Mouse (Mus musculus): ENCODE measurements around the gene Ccdc85b. TPM values are rescaled to one million over a fixed set of nuclear protein-coding genes. Genes with fewer than 3 reads are reported as not detected.

The Ccdc85b gene
- total RNA-seq, 2 experiments from 2014 or later = 32.9 to 35.9 TPM

GRCm38 (mm10) chr19:5426640-5427290 lies 30.9 kb downstream of the Ccdc85b start:
- no peak for DNase-seq (ENCODE audit: extremely low spot score in 1 of 2, low spot score in 1 of 2)

GRCm38 (mm10) chr19:5425906-5426565 lies 31.7 kb downstream of the Ccdc85b start:
- no peak for DNase-seq (ENCODE audit: extremely low spot score in 1 of 2, low spot score in 1 of 2)

- peak; percentile 85 to 86 for DNase-seq (ENCODE audit: extremely low spot score in 1 of 2, low spot score in 1 of 2)
Measured at GRCm38 (mm10) chr19:5424782-5425741, 32.6 kb downstream of the Ccdc85b start, which contains the start of the genes Drap1 and AI837181. Drap1 (minus strand) TSS chr19:5424979. AI837181 (plus strand) TSS chr19:5425144.

- DNase-seq (ENCODE audit: extremely low spot score in 1 of 2, low spot score in 1 of 2) = peak in 1 of 2 experiments; percentile 59
Measured at GRCm38 (mm10) chr19:5424092-5424781, 33.5 kb downstream of the Ccdc85b start.

GRCm38 (mm10) chr19:5423561-5423960 lies 34.1 kb downstream of the Ccdc85b start:
- DNase-seq (ENCODE audit: extremely low spot score in 1 of 2, low spot score in 1 of 2) = no peak

GRCm38 (mm10) chr19:5422895-5423443 lies 34.7 kb downstream of the Ccdc85b start:
- no peak for DNase-seq (ENCODE audit: extremely low spot score in 1 of 2, low spot score in 1 of 2)

GRCm38 (mm10) chr19:5422267-5422666 lies 35.4 kb downstream of the Ccdc85b start:
- no peak for DNase-seq (ENCODE audit: extremely low spot score in 1 of 2, low spot score in 1 of 2)

- DNase-seq (ENCODE audit: extremely low spot score in 1 of 2, low spot score in 1 of 2) = no peak
Measured at GRCm38 (mm10) chr19:5421784-5422183, 35.9 kb downstream of the Ccdc85b start.

GRCm38 (mm10) chr19:5420579-5420978 lies 37.1 kb downstream of the Ccdc85b start:
- DNase-seq (ENCODE audit: extremely low spot score in 1 of 2, low spot score in 1 of 2) = no peak

- no peak for DNase-seq (ENCODE audit: extremely low spot score in 1 of 2, low spot score in 1 of 2)
Measured at GRCm38 (mm10) chr19:5419630-5420029, 38.1 kb downstream of the Ccdc85b start.

- no peak for DNase-seq (ENCODE audit: extremely low spot score in 1 of 2, low spot score in 1 of 2)
Measured at GRCm38 (mm10) chr19:5418750-5419466, 38.8 kb downstream of the Ccdc85b start.

- no peak for DNase-seq (ENCODE audit: extremely low spot score in 1 of 2, low spot score in 1 of 2)
Measured at GRCm38 (mm10) chr19:5414534-5414957, 43.1 kb downstream of the Ccdc85b start.

- DNase-seq (ENCODE audit: extremely low spot score in 1 of 2, low spot score in 1 of 2) = no peak
Measured at GRCm38 (mm10) chr19:5413840-5414239, 43.9 kb downstream of the Ccdc85b start.

GRCm38 (mm10) chr19:5411961-5412360 lies 45.7 kb downstream of the Ccdc85b start:
- DNase-seq (ENCODE audit: extremely low spot score in 1 of 2, low spot score in 1 of 2) = no peak

GRCm38 (mm10) chr19:5410641-5411040 lies 47.1 kb downstream of the Ccdc85b start:
- DNase-seq (ENCODE audit: extremely low spot score in 1 of 2, low spot score in 1 of 2) = no peak

- DNase-seq (ENCODE audit: extremely low spot score in 1 of 2, low spot score in 1 of 2) = no peak
Measured at GRCm38 (mm10) chr19:5409068-5409467, 48.6 kb downstream of the Ccdc85b start.

GRCm38 (mm10) chr19:5408057-5409001 lies 49.4 kb downstream of the Ccdc85b start:
- no peak for DNase-seq (ENCODE audit: extremely low spot score in 1 of 2, low spot score in 1 of 2)

GRCm38 (mm10) chr19:5407133-5407532 lies 50.6 kb downstream of the Ccdc85b start:
- DNase-seq (ENCODE audit: extremely low spot score in 1 of 2, low spot score in 1 of 2) = peak in 1 of 2 experiments; percentile 42
